ENCODE assay signal across 15 mouse cellular contexts in the genomic region with DNA sequence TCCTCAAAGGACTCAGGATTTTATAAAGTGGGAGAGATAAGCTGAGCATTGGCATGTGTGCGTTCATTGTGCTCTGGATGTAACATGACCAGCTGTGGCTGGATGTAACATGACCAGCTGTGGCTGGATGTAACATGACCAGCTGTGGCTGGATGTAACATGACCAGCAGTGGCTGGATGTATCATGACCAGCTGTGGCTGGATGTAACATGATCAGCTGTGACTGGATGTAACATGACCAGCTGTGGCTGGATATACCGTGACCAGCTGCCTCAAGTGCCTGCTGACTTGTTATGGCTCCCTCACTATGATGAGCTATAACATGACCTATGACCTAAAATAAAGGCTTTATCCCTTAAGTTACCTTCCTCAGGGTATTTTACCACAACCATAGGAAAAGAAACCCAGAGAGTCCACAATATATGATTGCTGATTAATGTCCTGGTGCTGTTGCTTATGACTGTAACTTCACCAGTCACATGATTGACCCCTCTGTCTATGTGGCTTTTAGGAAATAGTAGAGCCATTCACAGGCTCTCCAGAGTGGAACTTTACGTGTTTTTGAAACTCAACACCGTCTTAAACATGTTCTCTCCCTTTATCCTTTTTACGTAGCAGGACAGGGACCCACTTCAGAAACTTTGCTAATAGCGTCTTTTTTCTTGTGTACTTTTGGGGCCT. TPM values are rescaled to one million over a fixed set of nuclear protein-coding genes. Genes with fewer than 3 reads are reported as not detected.
DNase-seq lines count a peak whose midpoint lies in the region; ATAC-seq and TF ChIP-seq lines count a peak whose summit lies in the region.
"Had no signal": no experiment of that assay in that cellular context is flagged by ENCODE, and none has a peak within 500 bp of the region (broad histone marks: within the 10 kb centered on the region; RNA-seq: fewer than 3 reads in every experiment).

No protein-coding gene starts in this region.

- 45% methylated on average over 6 of the region's 6 CpGs for WGBS in kidney, embryonic 14.5 days
- WGBS in embryonic facial prominence, embryonic 13.5 days = 33% methylated on average over 6 of the region's 6 CpGs
- 62% methylated on average over 6 of the region's 6 CpGs for whole genome bisulfite sequencing in neural tube, embryonic 11.5 days

- no peak overlapping the region for H3K4me2 ChIP-seq in kidney, embryonic 14.5 days (replicated peaks; ENCODE audit: low read depth, low read length)
- H3K4me2 ChIP-seq in embryonic facial prominence, embryonic 13.5 days = 0 out of 2 replicates have a peak overlapping the region, but pooled peaks have one; percentile 2
- no peak overlapping the region for H3K4me2 ChIP-seq in neural tube, embryonic 11.5 days (ENCODE audit: low read depth)
- H3K4me2 ChIP-seq: heart, embryonic 15.5 days; midbrain, embryonic 13.5 days had no signal

- H3K27me3 ChIP-seq in kidney, embryonic 14.5 days (ENCODE audit: control insufficient read depth, insufficient read depth, low read length) = no peaks in the 10 kb centered on the region
- no peaks in the 10 kb centered on the region for H3K27me3 ChIP-seq in ES-Bruce4 (ENCODE audit: control insufficient read depth, insufficient read depth, low read length, poor library complexity, severe bottlenecking)
- H3K27me3 ChIP-seq in embryonic facial prominence, embryonic 13.5 days = no peaks in the 10 kb centered on the region
- no peaks in the 10 kb centered on the region for H3K27me3 ChIP-seq in neural tube, embryonic 11.5 days (ENCODE audit: control insufficient read depth, insufficient read depth, low read length)
- H3K27me3 ChIP-seq: heart, embryonic 15.5 days; midbrain, embryonic 13.5 days had no signal

- TF ChIP-seq EP300 in ES-Bruce4 (IDR thresholded peaks at IDR 0.05; ENCODE audit: insufficient read depth, low read depth, low read length) = no peak

- no peak overlapping the region for H3K4me3 ChIP-seq in kidney, embryonic 14.5 days (ENCODE audit: low read length)
- no peak overlapping the region for H3K4me3 ChIP-seq in ES-Bruce4 (ENCODE audit: low read depth, low read length)
- no peak overlapping the region for H3K4me3 ChIP-seq in embryonic facial prominence, embryonic 13.5 days
- no peak overlapping the region for H3K4me3 ChIP-seq in neural tube, embryonic 11.5 days (ENCODE audit: low read depth, low read length)
- H3K4me3 ChIP-seq: heart, embryonic 15.5 days; midbrain, embryonic 13.5 days had no signal

- no peak for TF ChIP-seq CTCF in ES-Bruce4 (IDR thresholded peaks at IDR 0.05; ENCODE audit: low read depth, low read length)

- no peaks in the 10 kb centered on the region for H3K4me1 ChIP-seq in kidney, embryonic 14.5 days (ENCODE audit: control insufficient read depth, insufficient read depth, low read length)
- H3K4me1 ChIP-seq in ES-Bruce4 (ENCODE audit: control insufficient read depth, insufficient read depth, low read length) = no peaks in the 10 kb centered on the region
- peaks cover 22% of the 10 kb centered on the region for H3K4me1 ChIP-seq in embryonic facial prominence, embryonic 13.5 days
- no peaks in the 10 kb centered on the region; the same call in 1 of the 2 replicates for H3K4me1 ChIP-seq in neural tube, embryonic 11.5 days (ENCODE audit: control insufficient read depth, insufficient read depth, low read length)

- H3K9ac ChIP-seq in kidney, embryonic 14.5 days (ENCODE audit: low read depth, low read length) = no peak overlapping the region
- no peak overlapping the region for H3K9ac ChIP-seq in ES-Bruce4 (ENCODE audit: low read depth, poor library complexity, severe bottlenecking)
- H3K9ac ChIP-seq in embryonic facial prominence, embryonic 13.5 days = no peak overlapping the region
- no peak overlapping the region for H3K9ac ChIP-seq in neural tube, embryonic 11.5 days (ENCODE audit: low read length)
- H3K9ac ChIP-seq: heart, embryonic 15.5 days; midbrain, embryonic 13.5 days had no signal

- TF ChIP-seq POLR2A in ES-Bruce4 (IDR thresholded peaks at IDR 0.05; ENCODE audit: insufficient read depth, low read length) = no peak

- ATAC-seq in kidney, embryonic 14.5 days (ENCODE audit: low FRiP score, low TSS enrichment) = no peak
- no peak for ATAC-seq in embryonic facial prominence, embryonic 13.5 days (ENCODE audit: insufficient number of reproducible peaks, insufficient read depth, low FRiP score, low TSS enrichment, low read depth)
- ATAC-seq in neural tube, embryonic 11.5 days (ENCODE audit: insufficient read depth, low FRiP score, low TSS enrichment) = no peak
- no peak for ATAC-seq in activated CD4-positive, CD25-positive, alpha-beta regulatory T cell, adult 4 months
- ATAC-seq: forebrain, embryonic 16.5 days; hindbrain, embryonic 16.5 days; midbrain, embryonic 13.5 days had no signal

- peaks cover 24% of the 10 kb centered on the region for H3K36me3 ChIP-seq in kidney, embryonic 14.5 days (ENCODE audit: control insufficient read depth, insufficient read depth, low read length)
- H3K36me3 ChIP-seq in ES-Bruce4 (ENCODE audit: control insufficient read depth, insufficient read depth, low read length, poor library complexity, severe bottlenecking) = peaks cover 16% of the 10 kb centered on the region
- H3K36me3 ChIP-seq in embryonic facial prominence, embryonic 13.5 days = peaks cover 22% of the 10 kb centered on the region
- no peaks in the 10 kb centered on the region for H3K36me3 ChIP-seq in neural tube, embryonic 11.5 days (ENCODE audit: control insufficient read depth, insufficient read depth, low read length)

- peak overlapping the region; percentile 34; the same call in 1 of the 2 replicates for H3K27ac ChIP-seq in kidney, embryonic 14.5 days (ENCODE audit: low read depth, low read length)
- peak overlapping the region; percentile 55; the same call in 1 of the 2 replicates for H3K27ac ChIP-seq in ES-Bruce4 (ENCODE audit: insufficient read depth, low read length)
- peak overlapping the region; percentile 48; the same call in 1 of the 2 replicates for H3K27ac ChIP-seq in embryonic facial prominence, embryonic 13.5 days
- no peak overlapping the region for H3K27ac ChIP-seq in neural tube, embryonic 11.5 days (ENCODE audit: low read depth, low read length)
- H3K27ac ChIP-seq: heart, embryonic 15.5 days; kidney, postnatal 0 days; midbrain, embryonic 13.5 days had no signal

- no peak for DNase-seq in kidney, adult 8-10 months
- peak; percentile 42 for DNase-seq in neural tube, embryonic 11.5 days (ENCODE audit: low spot score)
- DNase-seq in left cerebral cortex, adult 18-20 months (ENCODE audit: low spot score in 2 of 2) = no peak
- DNase-seq in spleen, postnatal 4 days (ENCODE audit: low spot score in 2 of 2) = no peak
- DNase-seq: liver; right cerebral cortex, postnatal 14 days had no signal

- H3K9me3 ChIP-seq in kidney, embryonic 14.5 days (ENCODE audit: control insufficient read depth, low read length) = no peaks in the 10 kb centered on the region
- no peaks in the 10 kb centered on the region for H3K9me3 ChIP-seq in ES-Bruce4 (replicated peaks; ENCODE audit: control insufficient read depth, insufficient read depth, low read length, poor library complexity, severe bottlenecking)
- no peaks in the 10 kb centered on the region for H3K9me3 ChIP-seq in embryonic facial prominence, embryonic 13.5 days
- H3K9me3 ChIP-seq in neural tube, embryonic 11.5 days (ENCODE audit: control insufficient read depth, low read length) = no peaks in the 10 kb centered on the region
- H3K9me3 ChIP-seq: heart, embryonic 15.5 days; midbrain, embryonic 13.5 days had no signal

RNA-seq across cellular contexts. Expression of gene Xrcc5, which starts 2.7 kb away (rescaled TPM):
- polyA plus RNA-seq in kidney, embryonic 14.5 days (2014; fragmentation: Nextera tagmentation; extraction: Ambion mirVana) = 59.5 and 72.0 TPM in 2 replicates
- 83.6 and 87.5 TPM in 2 replicates for polyA plus RNA-seq in ES-Bruce4 (2011; ENCODE audit: insufficient read depth, insufficient read length, low read depth, missing spikeins)
- 46.9 and 49.8 TPM in 2 replicates for polyA plus RNA-seq in embryonic facial prominence, embryonic 13.5 days (2015; fragmentation: Nextera tagmentation; extraction: Ambion mirVana)
- 58.1 and 61.0 TPM in 2 replicates for polyA plus RNA-seq in neural tube, embryonic 11.5 days (2014; fragmentation: Nextera tagmentation; extraction: Ambion mirVana)
- total RNA-seq in left cerebral cortex, adult 18-20 months (2021) = 10 to 100 TPM; 18.5 to 22.2 TPM
- polyA plus RNA-seq in activated CD4-positive, CD25-positive, alpha-beta regulatory T cell, adult 4 months (2017; shearing (Covaris generic)) = 10 to 100 TPM; 28.3 to 31.8 TPM

RNA-seq across cellular contexts. Expression of gene Tmem169, which starts 25.7 kb away (rescaled TPM):
- polyA plus RNA-seq in kidney, embryonic 14.5 days (2014; fragmentation: Nextera tagmentation; extraction: Ambion mirVana) = 1.8 and 3.3 TPM in 2 replicates
- polyA plus RNA-seq in ES-Bruce4 (2011; ENCODE audit: insufficient read depth, insufficient read length, low read depth, missing spikeins) = 0.67 and 1.3 TPM in 2 replicates
- polyA plus RNA-seq in embryonic facial prominence, embryonic 13.5 days (2015; fragmentation: Nextera tagmentation; extraction: Ambion mirVana) = 3.5 and 4.8 TPM in 2 replicates
- 17.8 and 22.6 TPM in 2 replicates for polyA plus RNA-seq in neural tube, embryonic 11.5 days (2014; fragmentation: Nextera tagmentation; extraction: Ambion mirVana)
- total RNA-seq in left cerebral cortex, adult 18-20 months (2021) = 10 to 100 TPM; 13.7 to 14.1 TPM
- under 1 TPM in 1 of 2 experiments, not detected in 1; 0.15 TPM for polyA plus RNA-seq in activated CD4-positive, CD25-positive, alpha-beta regulatory T cell, adult 4 months (2017; shearing (Covaris generic))

RNA-seq across cellular contexts. Expression of gene Pecr, which starts 25.8 kb away (rescaled TPM):
- 43.3 and 46.0 TPM in 2 replicates for polyA plus RNA-seq in kidney, embryonic 14.5 days (2014; fragmentation: Nextera tagmentation; extraction: Ambion mirVana)
- polyA plus RNA-seq in ES-Bruce4 (2011; ENCODE audit: insufficient read depth, insufficient read length, low read depth, missing spikeins) = 61.1 and 67.1 TPM in 2 replicates
- 36.2 and 43.1 TPM in 2 replicates for polyA plus RNA-seq in embryonic facial prominence, embryonic 13.5 days (2015; fragmentation: Nextera tagmentation; extraction: Ambion mirVana)
- 14.0 and 17.3 TPM in 2 replicates for polyA plus RNA-seq in neural tube, embryonic 11.5 days (2014; fragmentation: Nextera tagmentation; extraction: Ambion mirVana)
- total RNA-seq in left cerebral cortex, adult 18-20 months (2021) = 1 to 10 TPM; 5.1 to 6.4 TPM
- polyA plus RNA-seq in activated CD4-positive, CD25-positive, alpha-beta regulatory T cell, adult 4 months (2017; shearing (Covaris generic)) = 1 to 10 TPM; 3.8 to 4.8 TPM
